Mouse (Mus musculus): ENCODE results near the gene Pde4d.
A peak's percentile ranks its signal among the peaks of the same experiment; 100 is the strongest.

Pde4d gene

DNA sequence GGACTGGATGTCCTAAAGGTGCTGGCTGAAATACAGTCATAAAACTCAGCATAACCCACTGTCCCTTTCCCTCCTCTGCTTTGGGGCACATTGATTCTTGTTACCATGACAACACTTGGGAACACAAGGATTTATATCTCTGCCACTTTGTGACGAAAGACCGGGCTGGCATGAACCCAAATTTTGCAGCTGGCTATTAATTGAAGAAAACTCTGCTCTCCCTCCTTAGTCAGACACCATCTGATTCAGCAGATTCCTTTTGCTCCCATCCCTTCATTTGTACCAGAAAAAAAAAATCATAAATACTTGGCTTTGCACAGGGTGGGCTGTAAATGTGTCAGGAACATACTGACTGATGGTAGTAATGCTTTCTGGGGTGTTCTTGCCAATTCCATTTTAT lies 1037.6 kb downstream of the Pde4d start:
- DNase-seq (ENCODE audit: low read depth, low spot score): no peak

DNA sequence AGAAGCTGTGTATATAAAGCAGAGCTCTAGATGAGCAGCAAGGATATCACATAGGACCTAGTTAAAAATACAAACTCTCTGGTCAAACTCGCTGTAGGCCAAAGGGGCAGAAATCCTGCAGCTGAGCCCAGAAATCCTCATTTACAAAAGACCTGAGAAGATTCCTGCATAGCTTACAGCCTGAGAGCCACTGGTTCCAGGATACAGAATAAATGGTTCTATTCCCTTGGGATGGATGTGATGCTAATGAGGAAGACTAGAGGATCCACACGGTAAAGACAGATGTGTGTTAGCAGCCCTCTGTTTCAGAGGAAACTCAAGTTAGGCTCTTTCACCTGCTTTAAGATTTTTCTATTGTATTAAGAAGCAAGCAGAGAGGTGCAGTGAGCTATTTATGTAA lies 1041.1 kb downstream of the Pde4d start:
- no peak for DNase-seq (ENCODE audit: low read depth, low spot score)

DNA sequence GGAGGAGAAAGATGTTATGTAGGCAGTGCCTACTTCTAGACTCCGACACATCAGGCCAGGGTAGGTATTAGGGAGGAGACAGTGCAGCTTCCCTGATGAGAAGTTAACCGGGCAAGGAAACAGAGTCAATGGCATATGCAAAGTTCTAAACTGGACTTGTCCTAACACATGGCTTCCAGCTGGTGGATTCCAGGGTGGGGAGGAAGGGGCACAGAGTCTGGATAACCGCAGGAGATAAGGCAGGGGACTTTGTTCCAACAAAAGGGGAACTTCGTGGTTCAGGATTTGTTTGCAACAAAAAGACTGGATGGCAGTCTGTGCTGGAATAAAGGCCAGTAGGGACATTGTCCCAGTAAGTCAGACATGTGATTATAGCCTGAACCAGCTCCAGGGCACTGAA lies 1042.1 kb downstream of the Pde4d start:
- no peak for DNase-seq (ENCODE audit: low read depth, low spot score)

DNA sequence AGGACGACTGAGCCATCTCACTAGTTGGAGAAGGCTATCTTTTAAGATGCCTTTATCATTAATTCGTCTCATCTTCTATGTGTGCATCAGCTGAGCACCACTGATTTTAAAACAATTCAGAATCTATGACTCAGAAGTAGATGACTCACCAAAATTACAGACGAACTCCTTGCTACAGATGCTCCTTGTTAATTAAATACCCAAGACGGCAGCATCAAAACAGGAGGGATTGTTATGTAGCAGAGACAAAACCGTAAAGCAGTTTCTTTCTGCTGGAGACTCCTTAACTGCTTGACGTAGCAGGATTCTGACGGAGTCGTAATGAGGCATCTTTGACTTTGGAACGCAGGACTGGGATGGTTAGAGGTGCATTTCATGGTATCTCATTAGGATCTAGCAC lies 1050.6 kb downstream of the Pde4d start:
- DNase-seq (ENCODE audit: low read depth, low spot score): no peak

DNA sequence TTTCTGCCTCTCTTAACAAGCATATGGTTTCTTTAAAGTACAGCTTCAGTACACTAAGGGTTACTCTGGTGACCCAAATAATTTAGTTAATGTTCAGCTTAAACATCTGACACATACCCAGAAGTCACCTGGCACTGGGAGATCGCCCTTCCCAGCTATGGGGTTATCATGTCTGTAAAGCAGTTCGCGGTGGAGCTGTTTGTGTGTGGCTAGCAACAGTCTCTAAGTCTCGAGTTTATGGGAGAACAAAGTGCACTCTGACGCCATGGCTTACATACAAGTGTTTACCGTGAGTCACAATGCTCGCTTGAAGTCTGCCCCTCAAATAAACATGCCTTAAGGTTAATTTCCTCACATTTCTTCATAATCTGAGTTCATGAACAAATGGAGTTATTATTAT lies 1053.0 kb downstream of the Pde4d start:
- no peak for DNase-seq (ENCODE audit: low read depth, low spot score)

DNA sequence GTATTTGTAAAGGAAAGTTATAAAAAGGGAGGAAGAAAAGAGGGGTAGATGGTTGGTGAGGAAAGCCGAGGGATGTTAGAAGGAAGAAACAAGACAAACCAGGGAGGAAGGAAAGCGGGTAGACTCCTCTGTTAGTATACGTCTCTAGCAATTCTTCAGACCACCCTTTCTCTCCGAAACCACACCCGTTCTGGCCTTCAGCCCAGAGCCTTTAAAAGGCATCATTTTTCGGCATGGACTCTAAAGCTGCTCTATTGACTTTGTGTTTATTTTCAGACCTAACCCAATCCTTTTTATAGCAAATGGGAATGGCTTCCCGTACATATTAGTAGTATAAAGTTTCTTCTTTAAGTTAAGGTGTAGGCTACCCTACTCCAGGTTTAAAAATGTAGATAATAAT lies 1057.0 kb downstream of the Pde4d start:
- DNase-seq (ENCODE audit: low read depth, low spot score): no peak

DNA sequence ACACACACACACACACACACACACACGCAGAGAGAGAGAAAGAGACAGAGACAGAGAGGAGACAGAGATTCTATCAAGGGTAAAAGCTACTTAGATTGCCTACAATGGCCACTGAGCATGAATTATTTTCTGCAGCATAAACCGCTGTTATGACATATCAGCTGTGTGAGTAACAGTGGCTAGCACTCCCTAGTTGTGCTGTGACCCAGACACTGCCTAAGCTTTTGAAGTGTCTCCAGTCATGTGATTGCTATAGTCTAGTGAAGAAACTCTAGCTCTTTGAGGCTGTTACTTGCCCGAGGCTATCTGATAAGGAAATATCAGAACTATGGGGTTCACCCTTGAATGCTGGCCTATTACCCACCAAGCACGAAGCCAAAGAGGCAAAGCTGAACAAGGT lies 1058.7 kb downstream of the Pde4d start:
- no peak for DNase-seq (ENCODE audit: low read depth, low spot score)

DNA sequence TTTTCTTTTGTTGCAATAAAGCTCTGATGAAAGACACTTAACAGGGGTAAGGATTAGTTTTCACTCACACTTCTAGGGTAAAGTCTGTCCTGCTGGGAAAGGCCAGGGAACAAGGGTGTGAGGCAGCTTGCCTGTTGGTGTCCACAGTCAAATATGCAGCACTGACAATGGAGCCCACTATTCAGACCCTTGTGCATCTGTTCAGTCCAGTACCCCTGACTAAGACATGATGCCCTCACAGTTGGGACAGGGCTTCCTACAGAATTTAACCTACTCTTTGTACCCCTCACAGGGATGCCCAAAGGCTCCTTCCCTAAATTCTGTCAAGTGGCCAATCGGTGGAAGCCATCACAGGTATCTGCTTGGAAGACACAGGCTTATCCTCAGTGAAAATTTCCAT lies 1068.4 kb downstream of the Pde4d start:
- no peak for DNase-seq (ENCODE audit: low read depth, low spot score)

DNA sequence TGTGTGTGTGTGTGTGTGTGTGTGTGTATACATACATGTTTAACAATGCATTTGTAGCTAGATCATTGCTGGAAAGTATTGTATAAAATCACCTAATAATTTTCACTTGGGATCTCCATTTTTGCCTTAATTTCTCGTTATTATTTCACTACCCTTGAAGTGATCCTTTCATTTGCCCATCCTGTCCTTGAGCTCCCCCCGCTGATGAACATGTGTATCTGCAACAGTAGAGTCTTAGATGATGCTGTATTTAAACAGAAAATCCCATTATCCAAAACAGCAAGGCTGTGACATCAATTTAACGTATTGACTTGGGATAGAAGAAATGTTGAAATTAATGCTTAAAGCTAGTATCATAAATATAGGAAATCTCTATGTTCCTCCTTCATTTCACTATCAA lies 1069.7 kb downstream of the Pde4d start:
- peak; percentile 24 for DNase-seq (ENCODE audit: low read depth, low spot score)

DNA sequence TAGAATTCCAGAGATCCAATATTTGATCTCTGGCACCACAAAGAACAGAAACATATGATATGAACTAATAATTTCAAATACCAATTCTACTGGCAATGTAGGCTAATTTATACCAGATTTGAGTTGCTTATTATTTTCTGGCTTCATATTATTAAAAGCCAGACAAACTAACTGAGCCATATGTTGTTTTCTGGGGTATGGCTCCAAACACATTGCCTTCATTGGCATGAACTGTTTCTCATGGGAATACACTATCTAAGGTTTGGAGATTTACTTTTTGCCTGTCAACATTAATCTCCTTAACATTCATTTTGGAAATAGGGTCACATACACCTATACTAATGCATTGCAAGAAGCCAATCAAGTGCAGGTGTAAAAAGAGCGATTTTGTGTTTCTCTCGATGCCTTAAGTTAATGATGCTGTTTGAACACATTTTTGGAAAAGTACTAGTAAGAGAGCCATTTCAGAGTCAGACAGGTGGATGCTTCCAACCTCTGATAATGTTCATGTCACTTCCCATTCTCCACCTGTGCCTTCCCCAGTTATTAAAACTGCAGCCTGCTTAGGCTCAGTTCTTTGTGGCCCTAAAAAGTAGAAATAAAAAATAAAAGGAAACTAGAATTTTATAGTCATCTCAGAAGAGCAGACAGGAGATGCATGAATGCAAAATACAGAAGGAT lies 1070.4 kb downstream of the Pde4d start:
- DNase-seq (ENCODE audit: low read depth, low spot score): no peak

DNA sequence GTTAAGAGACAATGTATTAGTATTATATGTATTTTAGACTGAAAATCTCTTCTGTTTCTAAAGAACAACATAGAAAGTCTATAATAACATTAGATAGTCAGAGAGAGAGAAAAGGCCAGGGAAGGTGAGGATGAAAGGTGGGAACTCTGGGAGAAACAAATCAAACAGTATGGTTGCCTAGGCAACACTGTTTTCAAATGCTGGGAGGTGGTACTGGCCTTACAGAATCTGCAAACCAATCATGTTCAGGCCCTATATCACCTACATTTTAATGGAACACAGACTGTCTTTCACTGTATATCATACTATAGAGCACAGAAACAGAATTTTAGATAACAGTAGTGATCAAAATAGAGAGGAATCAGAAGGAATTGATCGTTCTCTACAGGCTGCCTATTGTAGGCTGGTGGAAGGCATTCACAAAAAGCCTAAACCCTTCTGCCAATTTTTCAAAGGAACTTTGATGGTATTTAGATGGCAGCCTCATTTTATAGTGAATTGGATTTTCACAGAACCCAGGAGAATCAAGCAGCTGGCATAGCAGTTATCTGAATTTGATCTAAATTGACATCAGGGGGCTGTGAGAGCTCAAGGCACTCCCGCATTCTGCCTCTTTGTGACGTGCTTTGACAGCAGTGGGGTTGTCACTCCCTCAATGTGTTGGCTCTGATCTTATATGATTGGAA lies 1084.2 kb downstream of the Pde4d start:
- no peak for DNase-seq (ENCODE audit: low read depth, low spot score)

DNA sequence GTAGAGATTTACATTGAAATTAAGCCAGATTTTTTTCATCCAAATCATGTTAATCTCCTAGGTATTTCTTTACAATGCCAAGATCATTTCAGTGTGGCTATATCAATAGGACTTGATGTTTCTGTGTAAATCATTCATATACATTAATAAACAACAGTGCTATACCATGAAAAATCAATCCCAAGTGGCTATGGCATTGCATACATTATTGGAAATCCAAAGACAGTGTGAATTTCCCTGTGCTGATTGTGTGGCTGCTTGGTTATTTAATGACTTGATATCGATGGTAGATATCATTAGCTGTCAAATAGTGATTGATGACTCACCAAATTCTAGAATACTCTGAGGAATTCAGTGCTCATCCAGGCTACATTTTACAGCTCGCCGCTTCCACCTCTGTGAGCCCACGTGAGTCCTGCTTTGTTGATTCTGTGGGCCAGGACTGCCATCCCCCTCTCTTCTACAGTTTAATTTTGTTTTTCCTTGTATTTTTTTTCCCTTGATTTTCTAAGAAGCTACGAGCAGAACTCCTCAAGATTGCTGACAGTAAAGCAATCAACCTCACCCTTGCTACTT lies 1085.0 kb downstream of the Pde4d start:
- no peak for DNase-seq (ENCODE audit: low read depth, low spot score)

DNA sequence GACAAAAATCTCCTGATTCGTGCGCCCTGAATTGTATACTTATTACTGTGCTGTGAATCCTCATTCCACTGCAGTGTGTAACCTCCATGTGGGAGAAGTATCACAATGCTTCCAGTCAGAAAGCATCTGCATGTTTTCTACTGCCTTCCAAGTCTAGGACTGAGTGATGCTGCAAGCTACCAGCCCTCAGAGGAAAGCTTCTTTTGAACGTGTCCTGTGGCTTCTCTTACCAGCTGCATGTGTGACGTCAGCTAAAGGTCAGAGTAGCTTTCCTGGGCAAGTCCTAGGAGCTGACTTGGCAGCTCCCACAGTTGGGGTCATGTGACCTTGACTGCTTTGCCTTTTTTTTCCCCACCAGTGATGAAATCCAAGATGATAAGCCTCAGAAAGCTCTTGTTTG lies 1086.9 kb downstream of the Pde4d start:
- DNase-seq (ENCODE audit: low read depth, low spot score): no peak

DNA sequence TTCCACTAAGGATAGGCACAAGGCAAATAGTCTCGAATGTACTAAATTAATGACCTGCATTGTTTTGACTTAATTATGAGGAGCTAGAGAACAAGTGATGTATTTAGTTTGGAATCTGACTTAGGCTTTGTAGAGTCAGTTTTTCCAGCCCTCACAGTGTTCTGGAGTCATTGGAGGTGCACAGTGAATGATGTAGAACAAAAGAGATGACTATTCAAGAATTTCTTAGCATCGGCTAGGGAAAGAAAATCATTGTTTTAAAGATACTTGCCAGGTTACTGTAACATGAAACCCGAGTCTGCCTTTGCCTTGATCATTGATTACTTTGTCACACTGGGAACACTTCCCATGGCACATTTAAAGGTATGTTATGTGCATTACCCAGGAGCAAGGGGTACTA lies 1089.6 kb downstream of the Pde4d start:
- peak; percentile 5 for DNase-seq (ENCODE audit: low read depth, low spot score)

DNA sequence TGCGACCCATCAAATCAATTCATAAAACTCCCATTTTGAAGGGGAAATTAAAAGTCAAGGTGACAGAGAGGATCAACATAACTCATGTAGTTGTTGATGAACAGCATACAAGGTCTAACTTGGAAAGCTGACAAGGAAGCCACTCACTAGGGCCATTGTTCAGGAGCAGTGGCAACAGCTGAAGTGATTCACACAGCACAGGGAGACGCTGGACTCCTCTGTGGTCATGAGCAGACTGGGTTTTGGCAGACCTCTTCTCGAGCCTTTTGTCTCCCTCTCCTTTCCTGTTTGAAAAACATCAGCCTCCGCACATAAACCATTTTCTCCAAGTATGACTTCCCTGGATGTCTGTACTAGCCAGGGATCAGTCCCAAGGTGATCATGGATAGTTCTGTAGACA lies 1094.9 kb downstream of the Pde4d start:
- DNase-seq (ENCODE audit: low read depth, low spot score): no peak

DNA sequence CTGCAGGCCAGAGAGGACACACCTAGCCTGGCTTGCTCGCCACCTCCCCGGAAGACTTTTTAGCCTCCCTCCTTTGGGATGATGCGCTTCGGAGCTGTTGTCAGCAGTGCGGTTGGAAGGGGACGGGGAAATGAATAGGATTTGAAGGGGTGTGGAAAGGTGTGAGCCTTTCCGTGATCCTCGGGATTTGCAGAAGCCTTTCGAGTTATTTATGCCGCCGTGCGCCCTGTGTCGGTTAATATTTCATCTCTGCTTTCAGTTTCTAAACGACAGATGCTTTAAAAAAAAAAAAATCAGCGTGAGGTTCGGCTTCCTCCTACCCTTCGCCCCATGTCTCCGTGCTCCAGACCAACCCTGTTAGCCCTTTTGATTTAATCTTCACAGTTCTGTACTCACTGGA lies 1096.6 kb downstream of the Pde4d start:
- no peak for DNase-seq (ENCODE audit: low read depth, low spot score)

DNA sequence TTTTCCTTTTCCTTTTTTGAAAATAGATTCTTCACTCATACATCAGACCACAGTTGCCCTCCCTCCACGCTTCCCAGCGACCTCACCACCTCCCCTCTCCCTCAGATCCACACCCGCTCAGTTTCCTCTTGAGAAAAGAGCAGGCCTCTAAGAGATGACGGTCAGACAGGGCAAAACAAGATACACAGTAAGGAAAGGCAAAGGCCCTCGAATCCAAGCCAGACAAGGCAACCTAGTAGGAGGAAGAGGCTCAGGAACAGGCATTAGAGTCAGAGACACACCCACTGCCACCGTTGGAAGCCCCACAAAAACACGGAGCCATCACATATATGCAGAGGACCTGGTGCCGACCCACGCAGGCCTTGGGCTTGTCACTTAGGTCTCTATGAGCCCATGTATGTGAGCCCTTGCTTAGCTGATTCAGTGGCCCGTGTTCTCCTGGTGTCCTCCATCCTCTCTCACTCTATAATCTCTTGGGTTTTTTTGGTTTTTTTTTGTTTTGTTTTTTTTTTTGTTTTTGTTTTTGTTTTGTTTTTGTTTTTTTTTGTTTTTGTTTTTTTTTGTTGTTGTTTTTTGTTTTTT lies 1097.3 kb downstream of the Pde4d start:
- peak; percentile 28 for DNase-seq (ENCODE audit: low read depth, low spot score)

DNA sequence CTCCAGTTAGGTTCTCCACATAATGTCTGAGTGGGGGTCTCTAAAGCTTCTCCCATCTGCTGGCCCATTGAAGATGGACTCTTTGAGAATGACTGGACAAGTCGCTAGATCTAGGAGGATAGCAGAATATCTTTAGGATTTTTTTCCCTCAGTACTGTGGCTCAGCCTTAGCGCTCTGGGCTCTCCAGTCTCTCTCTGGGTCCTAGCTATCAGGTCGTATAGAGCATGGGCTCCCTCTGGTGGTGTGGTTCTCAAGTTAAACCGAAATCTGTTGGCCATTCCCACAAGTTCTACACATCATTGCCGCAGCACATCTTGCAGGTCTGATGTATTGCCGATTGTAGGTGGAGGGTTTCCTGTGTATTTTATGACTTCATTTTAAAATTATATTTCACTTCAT lies 1098.0 kb downstream of the Pde4d start:
- DNase-seq (ENCODE audit: low read depth, low spot score): peak; percentile 92

DNA sequence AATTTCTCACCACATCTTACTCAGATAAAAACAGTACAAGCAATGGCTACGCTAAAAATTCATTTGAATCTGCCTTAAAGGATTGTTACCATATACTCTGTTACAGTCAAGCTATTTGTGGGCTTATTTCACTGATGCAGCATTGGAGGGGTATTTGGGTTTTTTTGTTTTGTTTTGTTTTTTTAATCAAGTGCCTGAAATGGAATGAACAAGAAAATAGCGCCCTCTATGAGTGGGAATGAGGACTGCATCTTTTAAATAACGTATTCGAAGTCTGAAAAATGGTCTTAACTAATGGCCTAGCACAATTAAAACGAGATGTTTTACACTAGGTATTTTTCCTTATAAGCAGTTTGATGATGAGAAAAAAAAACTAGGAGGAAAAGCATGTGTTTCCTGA lies 1098.5 kb downstream of the Pde4d start:
- DNase-seq (ENCODE audit: low read depth, low spot score): peak; percentile 54

DNA sequence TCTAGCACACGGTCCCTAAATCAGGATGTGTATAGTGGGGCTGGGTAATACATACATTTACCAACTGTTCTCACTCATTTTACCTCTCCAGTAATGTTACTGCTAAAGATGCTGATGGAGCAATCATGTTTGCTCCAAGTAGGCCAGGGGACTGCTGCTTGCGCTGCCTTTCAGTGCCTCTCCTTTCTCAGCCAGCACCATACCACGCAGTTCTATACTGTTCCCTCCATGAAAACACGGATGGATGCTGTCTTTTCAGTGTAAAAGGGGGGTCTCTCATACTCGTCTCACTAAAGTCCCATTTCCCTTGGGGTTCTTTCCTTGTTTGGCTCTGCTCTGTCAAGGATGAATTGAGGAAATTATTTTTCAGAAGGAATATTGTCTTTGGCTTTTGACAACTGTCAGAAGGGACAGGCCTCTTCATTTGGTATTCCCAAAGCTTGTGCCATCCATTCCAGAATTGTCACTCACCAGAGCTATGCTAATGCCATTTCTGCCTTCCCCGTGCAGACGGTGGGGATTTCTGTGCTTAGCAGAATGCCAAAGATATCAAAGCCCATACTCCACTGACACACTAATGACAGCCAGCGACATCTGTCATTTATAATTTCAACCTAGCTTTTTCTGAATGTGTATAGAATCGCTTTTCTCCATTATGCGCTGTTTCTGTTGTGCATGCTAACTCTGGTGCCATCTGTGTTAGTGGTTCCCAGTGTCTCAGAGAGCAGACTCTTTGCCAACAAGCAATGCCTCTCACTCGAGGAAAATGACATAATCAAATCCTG lies 1099.2 kb downstream of the Pde4d start:
- DNase-seq (ENCODE audit: low read depth, low spot score): no peak

DNA sequence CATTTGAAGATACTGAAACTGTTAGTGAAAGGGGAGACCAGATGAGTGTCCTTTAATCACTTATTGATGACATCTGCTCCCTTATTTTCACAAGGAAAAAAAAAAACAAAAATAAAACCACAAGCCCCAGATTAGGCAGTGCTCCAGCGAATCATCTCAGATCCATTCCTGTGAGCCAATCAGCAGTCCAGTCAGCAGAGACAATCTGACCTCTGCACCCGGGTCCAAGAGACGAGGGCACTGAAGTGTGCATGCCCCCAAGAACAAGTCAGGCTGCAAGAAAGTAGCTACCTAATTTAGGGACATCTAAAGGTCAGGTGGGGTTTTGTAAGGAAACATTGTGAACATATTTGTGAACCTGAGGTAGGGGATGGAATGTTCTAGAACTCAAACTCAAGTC lies 1102.1 kb downstream of the Pde4d start:
- DNase-seq (ENCODE audit: low read depth, low spot score): no peak

DNA sequence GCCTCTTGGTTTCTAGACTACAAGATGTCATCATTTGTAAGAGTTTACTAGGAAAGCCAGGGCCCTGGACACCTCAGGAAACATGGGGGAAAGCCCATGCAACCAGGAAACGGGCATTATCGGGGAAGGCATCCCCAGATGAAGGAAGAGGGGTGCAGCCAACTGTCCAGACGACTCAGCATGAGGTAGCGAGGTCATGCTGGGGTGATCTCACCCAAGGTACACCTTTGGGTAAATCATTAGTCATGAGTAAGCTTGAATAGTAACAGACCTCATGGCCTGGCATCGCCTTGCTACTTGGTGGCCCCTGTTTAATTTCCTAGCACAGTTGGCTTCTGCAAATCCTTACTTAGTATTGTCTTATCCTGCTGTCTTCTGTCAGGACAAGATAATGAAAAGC lies 1105.8 kb downstream of the Pde4d start:
- no peak for DNase-seq (ENCODE audit: low read depth, low spot score)

Measured in ZHBTc4 (cell line).